In genomic region chr6:83743212-83743611, GRCm38 (mm10) we compare ENCODE assay signal across 12 mouse cellular contexts. TPM values are rescaled to one million over a fixed set of nuclear protein-coding genes. Genes with fewer than 3 reads are reported as not detected.
"Had no signal": no experiment of that assay in that cellular context is flagged by ENCODE, and none has a peak within 500 bp of the region (broad histone marks: within the 10 kb centered on the region; RNA-seq: fewer than 3 reads in every experiment).

No protein-coding gene starts in this region.

- H3K36me3 ChIP-seq: intestine, embryonic 15.5 days; limb, embryonic 12.5 days; midbrain, embryonic 15.5 days; neural tube, embryonic 12.5 days had no signal

- H3K4me1 ChIP-seq: intestine, embryonic 15.5 days; limb, embryonic 12.5 days; midbrain, embryonic 15.5 days had no signal

- H3K4me3 ChIP-seq: intestine, embryonic 15.5 days; layer of hippocampus, adult 2 months; limb, embryonic 12.5 days; midbrain, embryonic 15.5 days; neural tube, embryonic 12.5 days had no signal

- H3K9me3 ChIP-seq: intestine, embryonic 15.5 days; midbrain, embryonic 15.5 days; neural tube, embryonic 12.5 days had no signal

- DNase-seq: lung, embryonic 14.5 days; lung, postnatal 10 days; lung, postnatal 4 days; thymus, postnatal 4 days had no signal

- H3K27me3 ChIP-seq: midbrain, embryonic 15.5 days; neural tube, embryonic 12.5 days had no signal

- H3K4me2 ChIP-seq: intestine, embryonic 15.5 days; limb, embryonic 12.5 days; lung, embryonic 14.5 days; midbrain, embryonic 11.5 days; midbrain, embryonic 15.5 days; neural tube, embryonic 12.5 days had no signal

- H3K27ac ChIP-seq: intestine, embryonic 15.5 days; layer of hippocampus, adult 2 months; limb, embryonic 12.5 days; liver, embryonic 14.5 days; midbrain, embryonic 15.5 days; neural tube, embryonic 12.5 days had no signal

- H3K9ac ChIP-seq: intestine, embryonic 15.5 days; limb, embryonic 12.5 days; liver, embryonic 14.5 days; lung, embryonic 14.5 days; midbrain, embryonic 15.5 days; neural tube, embryonic 12.5 days had no signal

- ATAC-seq: intestine, embryonic 15.5 days; midbrain, embryonic 15.5 days had no signal

RNA-seq across cellular contexts. Expression of gene Atp6v1b1, which starts 0.4 kb away (rescaled TPM):
- polyA plus RNA-seq: limb, embryonic 12.5 days; lung, embryonic 14.5 days; midbrain, embryonic 11.5 days; midbrain, embryonic 15.5 days; neural tube, embryonic 12.5 days had no signal

RNA-seq across cellular contexts. Expression of gene Ankrd53, which starts 19.2 kb away (rescaled TPM):
- polyA plus RNA-seq: intestine, embryonic 15.5 days; midbrain, embryonic 11.5 days; stomach, postnatal 0 days had no signal

RNA-seq across cellular contexts. Expression of gene Vax2, which starts 32.1 kb away (rescaled TPM):
- polyA plus RNA-seq: intestine, embryonic 15.5 days; liver, embryonic 14.5 days; lung, embryonic 14.5 days; stomach, postnatal 0 days had no signal
